In genomic region chr13:48998591-48998990, GRCm38 (mm10) we compare ENCODE assay signal across 8 mouse cellular contexts. TPM values are rescaled to one million over a fixed set of nuclear protein-coding genes. Genes with fewer than 3 reads are reported as not detected.
DNase-seq lines count a peak whose midpoint lies in the region; ATAC-seq and TF ChIP-seq lines count a peak whose summit lies in the region.

No protein-coding gene starts in this region.

- no peak overlapping the region for H3K4me2 ChIP-seq in hindbrain, embryonic 14.5 days (replicated peaks)
- H3K4me2 ChIP-seq in hindbrain, embryonic 16.5 days (ENCODE audit: low read length) = no peak overlapping the region
- H3K4me2 ChIP-seq in embryonic facial prominence, embryonic 12.5 days (replicated peaks) = no peak overlapping the region
- H3K4me2 ChIP-seq in stomach, postnatal 0 days (replicated peaks; ENCODE audit: low read depth) = no peak overlapping the region

- no peaks in the 10 kb centered on the region for H3K36me3 ChIP-seq in hindbrain, embryonic 14.5 days (replicated peaks; ENCODE audit: control insufficient read depth, insufficient read depth)
- no peaks in the 10 kb centered on the region for H3K36me3 ChIP-seq in hindbrain, embryonic 16.5 days (ENCODE audit: control insufficient read depth, insufficient read depth, low read length)
- H3K36me3 ChIP-seq in embryonic facial prominence, embryonic 12.5 days = no peaks in the 10 kb centered on the region
- H3K36me3 ChIP-seq in stomach, postnatal 0 days (ENCODE audit: control insufficient read depth, insufficient read depth, low read length) = no peaks in the 10 kb centered on the region

- TF ChIP-seq EP300 in stomach, postnatal 0 days (optimal IDR thresholded peaks at IDR 0.05) = no peak

- no peak; the same call in 1 of the 2 replicates for ATAC-seq in hindbrain, embryonic 14.5 days (ENCODE audit: low FRiP score)
- ATAC-seq in hindbrain, embryonic 16.5 days = no peak
- 0 out of 2 replicates have a peak, but pooled peaks have one; percentile 56 for ATAC-seq in embryonic facial prominence, embryonic 12.5 days (ENCODE audit: insufficient number of reproducible peaks, insufficient read depth, low FRiP score, low TSS enrichment)
- ATAC-seq in stomach, postnatal 0 days (ENCODE audit: low FRiP score, low TSS enrichment) = peak; percentile 67

- H3K27ac ChIP-seq in hindbrain, embryonic 14.5 days = no peak overlapping the region
- no peak overlapping the region for H3K27ac ChIP-seq in hindbrain, embryonic 16.5 days (ENCODE audit: low read depth, low read length)
- H3K27ac ChIP-seq in bone marrow, adult 2 months (ENCODE audit: control insufficient read depth, insufficient read depth, low read depth, low read length, poor library complexity) = no peak overlapping the region
- H3K27ac ChIP-seq in embryonic facial prominence, embryonic 12.5 days = no peak overlapping the region
- H3K27ac ChIP-seq in stomach, postnatal 0 days (replicated peaks) = no peak overlapping the region

- H3K9ac ChIP-seq in hindbrain, embryonic 14.5 days = no peak overlapping the region
- no peak overlapping the region for H3K9ac ChIP-seq in hindbrain, embryonic 16.5 days (ENCODE audit: low read depth, low read length)
- no peak overlapping the region for H3K9ac ChIP-seq in embryonic facial prominence, embryonic 12.5 days
- no peak overlapping the region for H3K9ac ChIP-seq in stomach, postnatal 0 days (ENCODE audit: low read length)

- no peaks in the 10 kb centered on the region for H3K9me3 ChIP-seq in hindbrain, embryonic 14.5 days (ENCODE audit: control insufficient read depth, low read length)
- no peaks in the 10 kb centered on the region for H3K9me3 ChIP-seq in hindbrain, embryonic 16.5 days (ENCODE audit: control insufficient read depth, low read length)
- no peaks in the 10 kb centered on the region for H3K9me3 ChIP-seq in embryonic facial prominence, embryonic 12.5 days
- H3K9me3 ChIP-seq in stomach, postnatal 0 days (ENCODE audit: control insufficient read depth, low read length) = no peaks in the 10 kb centered on the region

- WGBS in hindbrain, embryonic 14.5 days = 10% methylated on average over 6 of the region's 6 CpGs
- 11% methylated on average over 6 of the region's 6 CpGs for WGBS in hindbrain, embryonic 16.5 days
- WGBS in bone marrow, adult 2 months = 15% methylated on average over 6 of the region's 6 CpGs
- WGBS in embryonic facial prominence, embryonic 12.5 days = 11% methylated on average over 6 of the region's 6 CpGs
- 11% methylated on average over 6 of the region's 6 CpGs for WGBS in stomach, postnatal 0 days

- no peaks in the 10 kb centered on the region for H3K27me3 ChIP-seq in hindbrain, embryonic 14.5 days (ENCODE audit: control insufficient read depth, insufficient read depth, low read length)
- H3K27me3 ChIP-seq in hindbrain, embryonic 16.5 days (replicated peaks; ENCODE audit: control insufficient read depth, insufficient read depth, low read length) = no peaks in the 10 kb centered on the region
- no peaks in the 10 kb centered on the region for H3K27me3 ChIP-seq in embryonic facial prominence, embryonic 12.5 days
- H3K27me3 ChIP-seq in stomach, postnatal 0 days (ENCODE audit: control insufficient read depth, insufficient read depth, low read length) = no peaks in the 10 kb centered on the region

- no peak for TF ChIP-seq POLR2A in bone marrow, adult 2 months (IDR thresholded peaks at IDR 0.05; ENCODE audit: borderline replicate concordance, control insufficient read depth, low read depth, low read length)

- no peaks in the 10 kb centered on the region for H3K4me1 ChIP-seq in hindbrain, embryonic 14.5 days (replicated peaks; ENCODE audit: control insufficient read depth, insufficient read depth, low read length)
- H3K4me1 ChIP-seq in hindbrain, embryonic 16.5 days (ENCODE audit: control insufficient read depth, insufficient read depth, low read depth, low read length) = peaks cover 6% of the 10 kb centered on the region
- H3K4me1 ChIP-seq in bone marrow, adult 2 months (ENCODE audit: control insufficient read depth, insufficient read depth, low read length) = no peaks in the 10 kb centered on the region
- no peaks in the 10 kb centered on the region for H3K4me1 ChIP-seq in embryonic facial prominence, embryonic 12.5 days
- no peaks in the 10 kb centered on the region for H3K4me1 ChIP-seq in stomach, postnatal 0 days (replicated peaks; ENCODE audit: control insufficient read depth, insufficient read depth)

- DNase-seq in hindbrain, embryonic 14.5 days (ENCODE audit: low spot score) = peak; percentile 73
- peak; percentile 89 for DNase-seq in induced T-regulatory cell, adult 2 months (ENCODE audit: low read depth)
- peak; percentile 61 to 74 for DNase-seq in left cerebral cortex, adult 18-20 months (ENCODE audit: low spot score in 2 of 2)
- DNase-seq in mesoderm, embryonic 11.5 days (ENCODE audit: low read depth, low spot score) = peak; percentile 83
- peak; percentile 60 for DNase-seq in stomach, postnatal 0 days (ENCODE audit: low spot score)

- H3K4me3 ChIP-seq in hindbrain, embryonic 14.5 days (replicated peaks; ENCODE audit: low read length) = no peak overlapping the region
- H3K4me3 ChIP-seq in hindbrain, embryonic 16.5 days (ENCODE audit: low read length) = no peak overlapping the region
- H3K4me3 ChIP-seq in bone marrow, adult 2 months (replicated peaks; ENCODE audit: control insufficient read depth, low read depth, low read length) = no peak overlapping the region
- H3K4me3 ChIP-seq in embryonic facial prominence, embryonic 12.5 days = no peak overlapping the region
- H3K4me3 ChIP-seq in stomach, postnatal 0 days (ENCODE audit: low read depth, low read length) = no peak overlapping the region

- TF ChIP-seq CTCF in bone marrow, adult 2 months (IDR thresholded peaks at IDR 0.05; ENCODE audit: control insufficient read depth, insufficient read depth, low read length) = peak; percentile 44
- TF ChIP-seq CTCF in stomach, postnatal 0 days (IDR thresholded peaks at IDR 0.05; ENCODE audit: low read depth) = peak; percentile 86

RNA-seq across cellular contexts. Expression of gene Fam120a, which starts 30.8 kb away (rescaled TPM):
- polyA plus RNA-seq in hindbrain, embryonic 14.5 days (2014; fragmentation: Nextera tagmentation; extraction: Ambion mirVana) = 15.3 and 16.6 TPM in 2 replicates
- polyA plus RNA-seq in hindbrain, embryonic 16.5 days (2015; fragmentation: Nextera tagmentation; extraction: Ambion mirVana) = 9.8 and 10.9 TPM in 2 replicates
- polyA plus RNA-seq in bone marrow, adult 2 months (2011; ENCODE audit: insufficient read depth, insufficient read length, low replicate concordance, missing spikeins) = 50.9 and 67.9 TPM in 2 replicates
- polyA plus RNA-seq in embryonic facial prominence, embryonic 12.5 days (2016; fragmentation: Nextera tagmentation; extraction: Ambion mirVana) = 19.0 and 19.3 TPM in 2 replicates
- total RNA-seq in left cerebral cortex, adult 18-20 months (2021) = 100 to 1,000 TPM; 106 to 111 TPM
- polyA plus RNA-seq in stomach, postnatal 0 days (2015; fragmentation: Nextera tagmentation; extraction: Ambion mirVana) = 18.1 and 18.7 TPM in 2 replicates

Comparison
In these comparisons a context has a peak if more than half of its experiments do, and no peak if none do; other contexts are left out.
1. ATAC-seq: peak in embryonic facial prominence, embryonic 12.5 days (single experiment) and stomach, postnatal 0 days (single experiment); none in hindbrain, embryonic 14.5 days (single experiment) and hindbrain, embryonic 16.5 days (single experiment).
2. Peak in every context shown above with its lines, with median percentiles within 50 percentile points of each other: DNase-seq.